Mouse (Mus musculus) liver, embryonic 16.5 days (tissue): Measurements from ENCODE around the gene Gne. TPM values are rescaled to one million over a fixed set of nuclear protein-coding genes. Genes with fewer than 3 reads are reported as not detected.
A peak's percentile ranks its signal among the peaks of the same experiment; 100 is the strongest.

Experiments
- ATAC-seq: fragments of 200-750 bp; cut with Nextera tagmentation; 2 replicates; pipeline ENCODE4 v1.8.0; 2017; ENCODE audit warnings: low read depth, mild to moderate bottlenecking, moderate number of reproducible peaks, moderate library complexity
- H3K27ac ChIP-seq: fragments of 300-500 bp; sonication (generic); 2 replicates; pipeline ENCODE4 v1.5.1; 2014; ENCODE audit warnings: mild to moderate bottlenecking, low read length
- H3K27me3 ChIP-seq: fragments of 300-500 bp; sonication (generic); 2 replicates; pipeline ENCODE4 v1.6.1; 2014; ENCODE audit warnings: low read depth, low read length, mixed read lengths; ENCODE audit not compliant: control insufficient read depth, insufficient read depth
- H3K36me3 ChIP-seq: fragments of 300-500 bp; sonication (generic); 2 replicates; pipeline ENCODE4 v1.6.1; 2014; ENCODE audit warnings: mild to moderate bottlenecking; ENCODE audit not compliant: control insufficient read depth, insufficient read depth
- H3K4me1 ChIP-seq: fragments of 300-500 bp; sonication (generic); 2 replicates; pipeline ENCODE4 v1.6.1; 2014; ENCODE audit warnings: low read depth, low read length, mixed read lengths; ENCODE audit not compliant: control insufficient read depth
- H3K4me2 ChIP-seq: fragments of 300-500 bp; sonication (generic); 2 replicates; pipeline ENCODE4 v1.6.1; 2014; ENCODE audit warnings: low read depth, low read length, mixed read lengths
- H3K4me3 ChIP-seq: fragments of 300-500 bp; sonication (generic); 2 replicates; pipeline ENCODE4 v1.5.1; 2014; ENCODE audit warnings: low read depth, mild to moderate bottlenecking, low read length
- H3K9ac ChIP-seq: fragments of 300-500 bp; sonication (generic); 2 replicates; pipeline ENCODE4 v1.6.1; 2014; ENCODE audit warnings: low read depth, low read length
- H3K9me3 ChIP-seq: fragments of 300-500 bp; sonication (generic); replicated peaks from 2 replicates; pipeline ENCODE4 v1.6.1; 2016; ENCODE audit warnings: low read length; ENCODE audit not compliant: control insufficient read depth
- WGBS: fragments of 180-500 bp; shearing (Covaris S2); extraction: QIAGEN DNeasy Blood & Tissue Kit; methylation state at CpG from one replicate; pipeline ENCODE4 v1.1.7; 2014; ENCODE audit not compliant: insufficient replicate concordance; 5-methylcytosine and 5-hydroxymethylcytosine counted together
- polyA plus RNA-seq: library from polyadenylated mRNA; unstranded; fragments of >200 nt; fragmentation: Nextera tagmentation; extraction: Ambion mirVana; gene quantifications from 2 replicates; pipeline ENCODE4 v1.2.1, GENCODE M21; 2015

Gne gene
- polyA plus RNA-seq: 32.2 and 36.2 TPM in 2 replicates

DNA sequence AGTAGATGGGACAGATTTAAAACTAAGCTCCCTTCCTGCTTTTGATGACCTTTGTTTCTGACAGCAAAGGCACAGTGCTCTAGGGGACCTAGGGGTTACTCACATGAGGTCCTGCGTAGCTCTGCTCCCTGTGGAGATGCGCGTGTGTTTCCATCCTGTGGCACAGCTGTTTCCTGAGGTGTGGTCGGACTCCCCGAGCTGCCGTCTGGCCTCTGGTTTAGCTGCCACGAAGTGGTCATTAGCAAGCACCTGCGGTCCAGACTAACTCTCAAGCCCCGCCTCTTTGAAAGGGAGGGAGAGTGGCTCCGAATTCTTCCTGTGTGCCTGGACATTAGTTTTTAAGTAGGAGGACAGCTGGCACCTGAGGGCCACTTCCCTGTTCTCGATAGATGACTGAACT is at the start of gene Gne:
Gne (minus strand) TSS at position 233 of the 400 bp plus-strand sequence.
- H3K4me2 ChIP-seq: peak within 1 kb of the TSS; percentile 40
- peaks cover 5% of the 10 kb centered on the region for H3K27me3 ChIP-seq
- no peaks in the 10 kb centered on the region for H3K4me1 ChIP-seq
- no peak within 1 kb of the TSS for H3K9ac ChIP-seq
- no peaks in the 10 kb centered on the region for H3K36me3 ChIP-seq
- H3K27ac ChIP-seq: no peak within 1 kb of the TSS
- no peak for ATAC-seq
- WGBS: 2% methylated on average over 11 of the region's 11 CpGs
- no peak within 1 kb of the TSS for H3K4me3 ChIP-seq
- no peaks in the 10 kb centered on the region for H3K9me3 ChIP-seq

GRCm38 (mm10) chr4:44126805-44127204 is 42.8 kb upstream of the Gne start:
- Histone ChIP-seq H3K4me3 (no peak overlapping the region), H3K4me2 (no peak overlapping the region), H3K36me3 (peaks cover 32% of the 10 kb centered on the region), H3K27me3 (no peaks in the 10 kb centered on the region), H3K4me1 (no peaks in the 10 kb centered on the region), H3K9ac (no peak overlapping the region), H3K27ac (no peak overlapping the region), H3K9me3 (no peaks in the 10 kb centered on the region)
- WGBS: 68% methylated on average over 12 of the region's 12 CpGs
- no peak for ATAC-seq

DNA sequence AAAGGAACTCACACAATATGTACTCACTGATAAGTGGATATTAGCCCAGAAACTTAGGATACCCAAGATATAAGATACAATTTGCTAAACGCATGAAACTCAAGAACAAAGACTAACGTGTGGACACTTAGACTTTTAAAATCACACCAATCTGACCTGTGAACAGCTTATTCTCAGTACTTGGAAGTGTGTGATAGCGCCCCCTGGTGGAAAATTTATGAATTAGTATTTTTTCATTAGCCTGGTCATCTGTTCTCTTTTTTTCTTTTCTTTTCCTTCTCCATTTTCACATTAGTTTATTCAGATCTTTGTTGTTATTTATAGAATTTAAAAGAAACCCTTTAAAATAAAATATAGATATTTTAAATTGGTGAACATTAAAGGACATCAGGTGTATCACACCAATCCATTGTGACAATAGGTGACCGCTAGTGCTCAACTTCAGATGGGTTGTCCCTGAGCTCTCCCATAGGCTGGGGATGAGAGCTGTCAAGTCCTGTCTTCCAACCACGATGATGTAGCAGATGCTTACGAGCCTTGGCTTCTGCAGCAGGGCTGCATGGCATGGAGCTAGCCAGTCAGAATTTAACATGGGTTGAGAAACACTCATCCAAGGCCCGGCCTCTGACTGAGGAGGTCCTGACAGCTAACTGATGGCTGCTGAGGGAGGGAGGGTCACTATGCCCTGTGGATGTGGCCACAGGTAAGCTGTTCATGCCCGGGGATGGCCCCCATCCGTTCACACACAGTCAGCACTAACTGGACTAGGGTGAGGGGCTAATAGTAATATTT is 35.6 kb upstream of the Gne start:
- Histone ChIP-seq H3K27ac (no peak overlapping the region), H3K4me1 (no peaks in the 10 kb centered on the region), H3K9me3 (no peaks in the 10 kb centered on the region), H3K4me2 (no peak overlapping the region), H3K4me3 (no peak overlapping the region), H3K9ac (no peak overlapping the region), H3K36me3 (no peaks in the 10 kb centered on the region), H3K27me3 (no peaks in the 10 kb centered on the region)
- no peak for ATAC-seq
- WGBS: 35% methylated on average over 9 of the region's 9 CpGs

GRCm38 (mm10) chr4:44115046-44115445 is 31.1 kb upstream of the Gne start:
- H3K9ac ChIP-seq: no peak overlapping the region
- H3K4me1 ChIP-seq: no peaks in the 10 kb centered on the region
- no peak overlapping the region for H3K4me2 ChIP-seq
- H3K27ac ChIP-seq: no peak overlapping the region
- no peaks in the 10 kb centered on the region for H3K36me3 ChIP-seq
- ATAC-seq: no peak
- 67% methylated on average over 13 of the region's 13 CpGs for WGBS
- no peaks in the 10 kb centered on the region for H3K9me3 ChIP-seq
- no peak overlapping the region for H3K4me3 ChIP-seq
- H3K27me3 ChIP-seq: no peaks in the 10 kb centered on the region

- Histone ChIP-seq H3K4me1 (no peaks in the 10 kb centered on the region), H3K4me3 (no peak overlapping the region), H3K4me2 (no peak overlapping the region), H3K36me3 (no peaks in the 10 kb centered on the region), H3K9me3 (no peaks in the 10 kb centered on the region), H3K9ac (no peak overlapping the region), H3K27me3 (no peaks in the 10 kb centered on the region), H3K27ac (no peak overlapping the region)
- WGBS: 26% methylated on average over 16 of the region's 16 CpGs
- ATAC-seq: no peak
Measured at GRCm38 (mm10) chr4:44113393-44114138, 29.6 kb upstream of the Gne start.

GRCm38 (mm10) chr4:44112741-44113140 is 28.8 kb upstream of the Gne start:
- H3K4me3 ChIP-seq: no peak overlapping the region
- no peak overlapping the region for H3K4me2 ChIP-seq
- no peaks in the 10 kb centered on the region for H3K36me3 ChIP-seq
- WGBS: 45% methylated on average over 4 of the region's 4 CpGs
- no peaks in the 10 kb centered on the region for H3K4me1 ChIP-seq
- no peak overlapping the region for H3K27ac ChIP-seq
- no peaks in the 10 kb centered on the region for H3K27me3 ChIP-seq
- no peak overlapping the region for H3K9ac ChIP-seq
- no peak for ATAC-seq
- H3K9me3 ChIP-seq: no peaks in the 10 kb centered on the region

GRCm38 (mm10) chr4:44110771-44111170 is 26.8 kb upstream of the Gne start:
- H3K27ac ChIP-seq: no peak overlapping the region
- 67% methylated on average over 7 of the region's 7 CpGs for WGBS

GRCm38 (mm10) chr4:44108297-44108696 is 24.3 kb upstream of the Gne start:
- Histone ChIP-seq H3K4me1 (no peaks in the 10 kb centered on the region), H3K36me3 (no peaks in the 10 kb centered on the region), H3K9ac (no peak overlapping the region), H3K4me2 (no peak overlapping the region), H3K9me3 (no peaks in the 10 kb centered on the region), H3K27ac (no peak overlapping the region), H3K4me3 (no peak overlapping the region), H3K27me3 (peaks cover 3% of the 10 kb centered on the region)
- WGBS: 79% methylated on average over 6 of the region's 6 CpGs
- no peak for ATAC-seq

More at GRCm38 (mm10) chr4:44110771-44111170, 26.8 kb upstream of the Gne start:
- Histone ChIP-seq H3K27me3 (peaks cover 3% of the 10 kb centered on the region), H3K4me1 (no peaks in the 10 kb centered on the region), H3K9me3 (no peaks in the 10 kb centered on the region), H3K4me2 (no peak overlapping the region), H3K36me3 (no peaks in the 10 kb centered on the region), H3K4me3 (no peak overlapping the region), H3K9ac (no peak overlapping the region)
- ATAC-seq: no peak

DNA sequence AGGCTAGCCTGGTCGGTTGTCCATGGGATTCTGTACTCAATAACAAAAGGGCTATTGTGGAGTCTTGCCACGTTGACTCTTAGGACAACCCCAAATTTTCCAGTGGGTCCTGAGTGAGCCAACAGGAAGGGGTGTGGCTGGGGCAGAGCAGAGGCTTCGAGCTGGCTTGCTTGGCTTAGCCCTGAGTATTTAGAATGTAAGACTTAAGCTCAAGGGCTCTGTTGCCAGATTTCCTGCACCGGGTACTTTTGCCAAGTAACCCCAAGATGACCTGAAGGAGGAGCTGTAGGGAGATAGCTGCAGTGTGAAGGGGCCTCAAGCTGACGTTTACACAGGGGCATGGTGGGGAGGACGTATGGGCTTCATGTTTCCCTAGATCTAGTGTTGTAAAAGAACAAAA is 23.4 kb upstream of the Gne start:
- H3K27me3 ChIP-seq: peaks cover 3% of the 10 kb centered on the region
- no peak overlapping the region for H3K9ac ChIP-seq
- H3K4me3 ChIP-seq: no peak overlapping the region
- H3K4me2 ChIP-seq: no peak overlapping the region
- H3K9me3 ChIP-seq: no peaks in the 10 kb centered on the region
- no peaks in the 10 kb centered on the region for H3K4me1 ChIP-seq
- ATAC-seq: no peak
- no peak overlapping the region for H3K27ac ChIP-seq
- no peaks in the 10 kb centered on the region for H3K36me3 ChIP-seq
- WGBS: 26% methylated on average over 6 of the region's 6 CpGs
